Mouse (Mus musculus) forebrain, embryonic 10.5 days (tissue): ENCODE data around the gene Phtf1. TPM values are rescaled to one million over a fixed set of nuclear protein-coding genes. Genes with fewer than 3 reads are reported as not detected.

Experiments
- DNase-seq: peaks from one replicate; pipeline ENCODE4 v3.0.0-alpha.2; 2017; ENCODE audit warnings: low spot score; ENCODE audit errors: extremely low spot score
- H3K27ac ChIP-seq: fragments of 300-500 bp; sonication (generic); 2 replicates; pipeline ENCODE4 v1.5.1; 2016; ENCODE audit warnings: mild to moderate bottlenecking
- H3K27me3 ChIP-seq: fragments of 300-500 bp; sonication (generic); 2 replicates; pipeline ENCODE4 v1.6.1; 2016; ENCODE audit warnings: mild to moderate bottlenecking; ENCODE audit not compliant: poor library complexity, severe bottlenecking
- H3K36me3 ChIP-seq: fragments of 300-500 bp; sonication (generic); replicated peaks from 2 replicates; pipeline ENCODE4 v1.6.1; 2016; ENCODE audit warnings: mild to moderate bottlenecking, moderate library complexity
- H3K4me1 ChIP-seq: fragments of 300-500 bp; sonication (generic); 2 replicates; pipeline ENCODE4 v1.6.1; 2016
- H3K4me3 ChIP-seq: fragments of 300-500 bp; sonication (generic); 2 replicates; pipeline ENCODE4 v1.5.1; 2016; ENCODE audit warnings: mild to moderate bottlenecking, moderate library complexity
- H3K9me3 ChIP-seq: fragments of 300-500 bp; sonication (generic); 2 replicates; pipeline ENCODE4 v1.6.1; 2016; ENCODE audit warnings: mild to moderate bottlenecking, moderate library complexity
- WGBS: fragments of 180-500 bp; shearing (Covaris S2); methylation state at CpG from one replicate; pipeline ENCODE4 v1.1.7; 2016; 5-methylcytosine and 5-hydroxymethylcytosine counted together
- polyA plus RNA-seq: library from polyadenylated mRNA; unstranded; fragments of >200 nt; fragmentation: Nextera tagmentation; extraction: Ambion mirVana; gene quantifications from 2 replicates; pipeline ENCODE4 v1.2.1, GENCODE M21; 2016

Phtf1 gene
- 32.6 and 33.4 TPM in 2 replicates for polyA plus RNA-seq

- H3K4me3 ChIP-seq, result peak within 1 kb of the TSS; percentile 87
- WGBS, result under 1% methylated on average over 70 of the region's 70 CpGs
- no peaks in the 10 kb centered on the region for H3K9me3 ChIP-seq
- H3K4me1 ChIP-seq, result peaks cover 35% of the 10 kb centered on the region
- H3K36me3 ChIP-seq, result peaks cover 53% of the 10 kb centered on the region
- H3K27ac ChIP-seq, result peak within 1 kb of the TSS; percentile 98
- peak; percentile 88 for DNase-seq
- H3K27me3 ChIP-seq, result no peaks in the 10 kb centered on the region
These were observed at the start of gene Phtf1 for GRCm38 (mm10) chr3:103967861-103968691. Gene Phtf1, plus strand, starts transcription at chr3:103968110.

DNA sequence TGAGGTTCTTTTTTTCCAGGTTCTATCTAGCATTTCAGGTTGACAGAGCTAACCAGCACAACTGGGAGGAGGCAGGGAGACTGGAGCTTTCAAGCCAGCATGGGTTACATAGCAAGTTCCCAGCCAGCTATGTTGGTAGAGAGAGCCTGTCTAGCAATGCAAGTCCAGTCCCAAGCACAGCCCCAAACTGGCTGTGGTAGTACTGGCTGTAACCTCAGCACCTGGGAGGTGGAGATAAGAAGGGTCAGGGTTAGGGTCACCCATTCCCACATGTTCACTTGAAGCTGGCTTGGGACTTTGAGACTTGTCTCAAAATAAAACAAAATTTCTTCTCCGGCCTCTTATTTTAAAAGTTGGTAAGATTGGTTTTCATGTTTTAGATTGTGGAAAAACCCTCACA lies 47.8 kb upstream of the Phtf1 start:
- Histone ChIP-seq H3K9me3 (no peaks in the 10 kb centered on the region), H3K36me3 (peaks cover 7% of the 10 kb centered on the region), H3K4me1 (peaks cover 27% of the 10 kb centered on the region), H3K27me3 (no peaks in the 10 kb centered on the region), H3K27ac (no peak overlapping the region), H3K4me3 (no peak overlapping the region)
- no peak for DNase-seq
- 97% methylated on average over 1 of the region's 1 CpGs for WGBS

- H3K36me3 ChIP-seq, result peaks cover 22% of the 10 kb centered on the region
- H3K27ac ChIP-seq, result no peak overlapping the region
- 81% methylated on average over 3 of the region's 3 CpGs for WGBS
- H3K4me3 ChIP-seq, result no peak overlapping the region
- no peaks in the 10 kb centered on the region for H3K9me3 ChIP-seq
- no peak for DNase-seq
- no peaks in the 10 kb centered on the region for H3K27me3 ChIP-seq
- H3K4me1 ChIP-seq, result peaks cover 21% of the 10 kb centered on the region
These were observed 42.6 kb upstream of the Phtf1 start for GRCm38 (mm10) chr3:103925302-103925701.

GRCm38 (mm10) chr3:103927511-103927910 lies 40.4 kb upstream of the Phtf1 start:
- WGBS, result 61% methylated on average over 6 of the region's 6 CpGs
- Histone ChIP-seq H3K27ac (no peak overlapping the region), H3K36me3 (peaks cover 40% of the 10 kb centered on the region), H3K9me3 (no peaks in the 10 kb centered on the region), H3K4me1 (peaks cover 21% of the 10 kb centered on the region), H3K4me3 (no peak overlapping the region), H3K27me3 (no peaks in the 10 kb centered on the region)
- DNase-seq, result no peak

DNA sequence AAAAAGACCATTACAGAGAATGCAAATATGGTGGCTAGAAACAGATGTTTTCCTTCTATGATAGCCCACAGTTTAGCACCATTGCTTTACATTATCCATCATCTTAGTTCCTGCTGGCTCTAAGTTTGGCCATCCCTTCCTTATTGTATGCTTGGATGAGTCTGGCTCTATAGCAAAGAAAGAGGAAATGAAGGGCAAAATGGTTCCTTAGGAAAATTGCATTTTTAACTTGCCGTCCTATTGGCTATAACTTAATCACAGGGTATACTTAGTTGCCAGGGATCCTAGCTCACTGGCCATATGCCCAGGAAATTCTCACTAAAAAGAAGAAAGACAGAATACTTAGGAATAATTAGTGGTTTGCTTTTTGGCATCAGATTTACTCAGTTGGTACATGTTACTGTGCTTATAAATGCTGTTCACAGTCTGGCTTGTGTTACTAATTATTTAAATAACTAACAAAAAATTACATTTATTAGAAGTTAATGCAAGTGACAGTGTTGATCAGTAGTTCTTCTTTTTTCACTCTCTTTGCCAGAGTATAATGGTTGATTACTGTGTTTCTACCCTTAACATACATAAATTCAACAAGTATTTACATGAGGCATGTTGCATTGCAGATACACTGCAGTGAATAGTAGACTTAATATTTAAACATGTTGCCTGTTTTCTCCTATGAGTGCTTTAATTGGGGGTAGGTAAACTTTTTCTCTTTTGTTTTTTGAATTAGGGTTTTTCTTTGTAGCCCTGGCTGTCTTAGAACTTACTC lies 22.9 kb upstream of the Phtf1 start:
- Histone ChIP-seq H3K4me1 (no peaks in the 10 kb centered on the region), H3K36me3 (peaks cover 24% of the 10 kb centered on the region), H3K9me3 (no peaks in the 10 kb centered on the region), H3K27ac (no peak overlapping the region), H3K4me3 (no peak overlapping the region), H3K27me3 (no peaks in the 10 kb centered on the region)
- DNase-seq, result no peak
- WGBS, result 91% methylated on average over 1 of the region's 1 CpGs

DNA sequence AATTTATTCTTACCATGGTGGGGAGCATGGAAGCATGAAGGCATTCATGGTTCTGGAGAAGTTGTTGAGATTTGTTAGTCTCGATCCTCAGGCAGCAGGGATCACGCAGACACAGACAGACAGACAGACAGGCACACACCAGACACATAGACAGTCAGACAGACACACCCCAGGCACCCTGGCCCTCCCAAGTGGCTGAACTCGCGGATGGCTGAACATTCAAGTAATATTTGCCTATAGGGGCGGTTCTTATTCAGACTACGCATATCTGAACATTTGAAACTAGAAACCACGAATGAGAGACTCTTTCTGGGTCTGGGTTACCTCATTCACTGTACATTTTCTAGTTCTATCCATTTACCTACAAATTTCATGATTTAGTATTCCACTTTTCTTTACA lies 19.2 kb upstream of the Phtf1 start:
- Histone ChIP-seq H3K27ac (no peak overlapping the region), H3K27me3 (no peaks in the 10 kb centered on the region), H3K36me3 (peaks cover 26% of the 10 kb centered on the region), H3K9me3 (no peaks in the 10 kb centered on the region), H3K4me1 (no peaks in the 10 kb centered on the region), H3K4me3 (no peak overlapping the region)
- no peak for DNase-seq
- WGBS, result 94% methylated on average over 7 of the region's 7 CpGs

DNA sequence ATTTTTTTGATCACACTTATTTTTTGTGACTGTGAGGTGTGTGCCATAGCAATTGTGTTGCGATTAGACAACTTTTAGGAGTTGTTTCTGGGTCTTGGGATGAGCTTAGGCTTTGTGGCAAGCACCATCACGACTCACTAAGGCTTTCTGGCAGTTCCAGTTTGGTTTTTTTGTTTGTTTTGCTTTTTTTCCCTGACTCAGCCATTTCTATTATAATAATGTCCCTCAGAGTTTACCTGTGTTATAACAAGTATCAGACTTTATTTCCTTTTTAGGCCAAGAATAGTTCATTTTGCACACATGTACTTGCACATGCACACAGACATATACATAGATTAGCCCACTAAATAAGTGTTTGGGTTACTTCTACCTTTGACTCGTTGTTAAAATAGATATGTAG lies 7.3 kb upstream of the Phtf1 start:
- WGBS, result 91% methylated on average over 3 of the region's 3 CpGs
- peaks cover 80% of the 10 kb centered on the region for H3K36me3 ChIP-seq
- no peak overlapping the region for H3K27ac ChIP-seq
- DNase-seq, result no peak
- no peaks in the 10 kb centered on the region for H3K4me1 ChIP-seq
- H3K27me3 ChIP-seq, result no peaks in the 10 kb centered on the region
- H3K4me3 ChIP-seq, result no peak overlapping the region
- no peaks in the 10 kb centered on the region for H3K9me3 ChIP-seq

DNA sequence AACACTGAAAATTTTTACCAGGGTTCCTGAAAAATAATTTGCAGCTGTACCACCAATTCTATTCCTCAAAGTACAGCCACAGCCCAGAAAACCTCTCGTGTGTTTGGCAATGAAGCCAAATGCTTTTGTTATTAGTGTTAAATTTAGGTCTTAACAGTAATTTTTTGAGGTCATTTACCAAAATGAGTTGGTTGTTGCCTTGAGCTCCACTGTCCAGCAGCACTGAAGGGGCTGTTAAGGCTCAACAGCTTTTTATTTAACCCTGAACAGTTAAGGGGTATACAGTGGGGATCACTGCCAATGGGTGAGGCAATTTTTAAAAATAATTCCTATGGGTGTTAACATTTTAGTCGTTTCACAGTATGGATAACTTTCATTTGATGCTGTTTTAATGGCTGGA lies 679 bp upstream of the Phtf1 start:
- DNase-seq, result no peak
- no peaks in the 10 kb centered on the region for H3K9me3 ChIP-seq
- peak overlapping the region; percentile 87 for H3K4me3 ChIP-seq
- H3K27ac ChIP-seq, result peak overlapping the region; percentile 98
- no peaks in the 10 kb centered on the region for H3K27me3 ChIP-seq
- WGBS, result 44% methylated on average over 2 of the region's 2 CpGs
- H3K36me3 ChIP-seq, result peaks cover 56% of the 10 kb centered on the region
- peaks cover 35% of the 10 kb centered on the region for H3K4me1 ChIP-seq

DNA sequence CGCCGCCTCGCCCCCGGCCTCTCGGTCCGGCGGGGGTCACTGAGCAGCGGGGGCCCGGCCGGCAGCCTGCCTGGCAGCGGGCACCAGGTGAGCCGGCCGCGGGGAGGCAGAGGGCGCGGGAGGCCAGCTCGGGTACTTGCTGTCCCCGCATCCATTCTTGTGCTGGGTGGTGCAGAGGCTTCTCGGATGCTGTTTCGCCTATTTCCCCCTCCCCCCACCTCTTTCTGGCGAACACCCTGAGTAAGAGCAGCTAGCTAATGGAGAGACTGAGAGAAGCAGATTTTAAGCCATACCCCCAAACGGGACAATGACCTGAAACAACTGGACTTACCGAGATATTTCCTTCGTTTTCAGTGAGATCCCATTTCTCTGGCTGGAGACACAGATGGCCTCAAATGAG lies 791 bp downstream of the Phtf1 start:
- Histone ChIP-seq H3K36me3 (peaks cover 52% of the 10 kb centered on the region), H3K27me3 (no peaks in the 10 kb centered on the region), H3K9me3 (no peaks in the 10 kb centered on the region), H3K4me1 (peaks cover 35% of the 10 kb centered on the region), H3K27ac (peak overlapping the region; percentile 98), H3K4me3 (peak overlapping the region; percentile 87)
- WGBS, result under 1% methylated on average over 24 of the region's 24 CpGs
- DNase-seq, result peak; percentile 71

DNA sequence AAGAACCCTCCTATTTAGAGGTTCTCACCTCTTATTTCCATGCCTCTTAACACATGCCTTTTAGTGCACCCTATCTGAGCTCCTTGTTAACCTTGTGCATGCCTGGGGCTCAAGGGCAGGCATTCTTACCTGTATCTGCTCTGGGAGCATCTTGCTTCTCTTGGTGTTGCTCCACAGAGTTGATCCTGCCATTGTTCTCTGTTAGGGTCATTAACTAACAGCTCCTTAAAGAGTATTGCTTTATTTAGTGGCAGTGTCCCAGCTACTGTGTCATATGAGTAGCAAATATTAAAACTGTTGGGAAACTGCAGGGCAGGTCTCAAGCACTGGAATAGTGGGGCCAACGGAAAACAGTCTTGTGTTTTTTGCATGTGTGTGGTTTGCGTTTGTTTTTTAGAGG lies 3.2 kb downstream of the Phtf1 start:
- no peak overlapping the region for H3K27ac ChIP-seq

DNA sequence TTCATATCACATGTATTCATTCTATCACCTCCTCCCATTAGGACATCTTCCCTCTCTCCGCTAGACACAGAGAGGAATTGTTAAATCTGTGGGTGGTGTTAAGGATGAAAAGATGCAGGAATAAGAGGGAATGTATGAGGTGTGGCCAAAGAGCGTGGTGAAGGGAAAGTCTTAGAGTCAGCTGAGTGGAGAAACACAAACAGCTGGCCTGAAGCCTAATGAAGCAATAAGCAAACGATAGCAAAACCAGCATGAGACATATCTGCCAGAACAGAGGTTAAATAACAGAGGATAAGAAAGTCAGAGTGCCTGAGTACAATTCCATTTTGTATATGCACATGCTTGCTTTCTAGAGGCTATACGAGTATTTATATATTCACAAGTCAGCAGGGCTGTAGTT lies 16.6 kb downstream of the Phtf1 start:
- Histone ChIP-seq H3K36me3 (peaks cover 91% of the 10 kb centered on the region), H3K27ac (no peak overlapping the region), H3K27me3 (no peaks in the 10 kb centered on the region), H3K9me3 (no peaks in the 10 kb centered on the region), H3K4me1 (no peaks in the 10 kb centered on the region), H3K4me3 (no peak overlapping the region)
- no peak for DNase-seq
- 69% methylated on average over 4 of the region's 4 CpGs for WGBS

More for the DNA sequence above, 3.2 kb downstream of the Phtf1 start:
- Histone ChIP-seq H3K27me3 (no peaks in the 10 kb centered on the region), H3K36me3 (peaks cover 42% of the 10 kb centered on the region), H3K9me3 (no peaks in the 10 kb centered on the region), H3K4me1 (peaks cover 35% of the 10 kb centered on the region), H3K4me3 (no peak overlapping the region)
- WGBS, result 95% methylated on average over 2 of the region's 2 CpGs
- DNase-seq, result no peak

DNA sequence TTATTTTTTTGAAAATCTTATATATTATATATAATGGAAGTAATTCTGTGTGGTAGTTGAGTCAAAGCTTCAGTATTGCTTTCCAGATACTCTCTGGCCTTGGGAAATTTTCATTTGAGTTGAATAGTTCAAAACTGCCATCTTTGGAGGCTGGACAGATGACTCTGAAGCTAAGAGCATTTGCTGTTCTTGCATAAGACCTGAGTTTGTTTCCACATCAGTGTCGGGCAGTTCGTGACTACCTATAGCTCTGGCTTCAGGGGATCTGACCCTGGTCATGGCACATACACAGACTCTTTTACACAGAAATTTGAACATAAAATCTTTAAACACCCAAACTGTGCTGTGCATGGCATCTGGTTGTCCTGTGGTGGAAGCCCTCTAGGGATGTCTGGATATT lies 17.3 kb downstream of the Phtf1 start:
- no peak for DNase-seq
- no peaks in the 10 kb centered on the region for H3K4me1 ChIP-seq
- H3K36me3 ChIP-seq, result peaks cover 91% of the 10 kb centered on the region
- H3K9me3 ChIP-seq, result no peaks in the 10 kb centered on the region
- H3K27ac ChIP-seq, result no peak overlapping the region
- 90% methylated on average over 2 of the region's 2 CpGs for WGBS
- H3K4me3 ChIP-seq, result no peak overlapping the region
- H3K27me3 ChIP-seq, result no peaks in the 10 kb centered on the region

- 72% methylated on average over 5 of the region's 5 CpGs for WGBS
- no peaks in the 10 kb centered on the region for H3K27me3 ChIP-seq
- H3K36me3 ChIP-seq, result peaks cover 94% of the 10 kb centered on the region
These were observed 20.0 kb downstream of the Phtf1 start for GRCm38 (mm10) chr3:103987831-103988432.

More at GRCm38 (mm10) chr3:103987831-103988432, 20.0 kb downstream of the Phtf1 start:
- no peak overlapping the region for H3K4me3 ChIP-seq
- H3K9me3 ChIP-seq, result no peaks in the 10 kb centered on the region
- no peaks in the 10 kb centered on the region for H3K4me1 ChIP-seq
- DNase-seq, result no peak
- no peak overlapping the region for H3K27ac ChIP-seq
